Mouse (Mus musculus) Muller cell, postnatal 12 days (primary cell): ENCODE measurements at regions not wholly inside any gene's neighbourhood (a gene's known extent, or its start where the extent isn't known, plus 50 kb on each side); places are given as distances from the start of the nearest gene placed in this dataset.
A peak's percentile ranks its signal among the peaks of the same experiment; 100 is the strongest.

ENCODE experiments used
- DNase-seq: peaks from one replicate; pipeline ENCODE4 v3.0.0-alpha.2; 2015; ENCODE audit errors: inconsistent ontology term

GRCm38 (mm10) chr9:76896347-76896746 lies 149.2 kb downstream of the Tinag start:
- no peak for DNase-seq

GRCm38 (mm10) chr9:76881830-76882229 lies 163.8 kb downstream of the Tinag start:
- DNase-seq, result peak; percentile 74

GRCm38 (mm10) chr9:76876020-76876419 lies 169.6 kb downstream of the Tinag start:
- no peak for DNase-seq

- no peak for DNase-seq
Observed at GRCm38 (mm10) chr9:76872418-76872817, 173.2 kb downstream of the Tinag start.

GRCm38 (mm10) chr9:76869635-76870034 lies 176.0 kb downstream of the Tinag start:
- no peak for DNase-seq

- DNase-seq, result no peak
Observed at GRCm38 (mm10) chr9:76868633-76869032, 177.0 kb downstream of the Tinag start.

GRCm38 (mm10) chr9:76822173-76822572 lies 223.4 kb downstream of the Tinag start:
- DNase-seq, result no peak

GRCm38 (mm10) chr9:76794951-76795350 lies 228.0 kb upstream of the Fam83b start:
- peak; percentile 91 for DNase-seq

GRCm38 (mm10) chr9:76788654-76789053 lies 221.7 kb upstream of the Fam83b start:
- DNase-seq, result peak; percentile 60
